Mouse (Mus musculus) brain, adult 2 months (tissue): ENCODE measurements at regions not wholly inside any gene's neighbourhood (a gene's known extent, or its start where the extent isn't known, plus 50 kb on each side); places are given as distances from the start of the nearest gene placed in this dataset.

Source experiments
- DNase-seq: peaks from one replicate; pipeline ENCODE4 v3.0.0; 2011; ENCODE audit warnings: low read depth, low spot score

DNA sequence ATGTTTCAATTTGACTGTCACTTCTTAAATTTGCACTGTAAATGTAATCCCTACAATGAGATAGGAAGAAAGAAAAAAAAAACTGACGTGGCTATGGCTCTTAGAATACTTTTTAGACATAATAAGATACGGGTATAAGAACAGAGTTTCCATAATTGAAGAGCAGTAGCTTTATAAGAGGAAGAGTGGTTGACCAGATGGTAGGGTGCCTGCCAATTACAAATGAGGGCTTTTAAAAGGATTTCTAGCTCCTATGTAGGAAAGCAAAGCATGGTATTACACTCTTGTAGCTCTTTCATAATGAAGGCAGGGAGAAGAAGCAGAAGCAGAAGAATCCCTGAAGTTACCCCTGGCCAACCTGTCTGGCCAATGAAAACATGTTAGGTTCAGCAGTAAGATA, 239.7 kb upstream of the Car10 start:
- DNase-seq: no peak

DNA sequence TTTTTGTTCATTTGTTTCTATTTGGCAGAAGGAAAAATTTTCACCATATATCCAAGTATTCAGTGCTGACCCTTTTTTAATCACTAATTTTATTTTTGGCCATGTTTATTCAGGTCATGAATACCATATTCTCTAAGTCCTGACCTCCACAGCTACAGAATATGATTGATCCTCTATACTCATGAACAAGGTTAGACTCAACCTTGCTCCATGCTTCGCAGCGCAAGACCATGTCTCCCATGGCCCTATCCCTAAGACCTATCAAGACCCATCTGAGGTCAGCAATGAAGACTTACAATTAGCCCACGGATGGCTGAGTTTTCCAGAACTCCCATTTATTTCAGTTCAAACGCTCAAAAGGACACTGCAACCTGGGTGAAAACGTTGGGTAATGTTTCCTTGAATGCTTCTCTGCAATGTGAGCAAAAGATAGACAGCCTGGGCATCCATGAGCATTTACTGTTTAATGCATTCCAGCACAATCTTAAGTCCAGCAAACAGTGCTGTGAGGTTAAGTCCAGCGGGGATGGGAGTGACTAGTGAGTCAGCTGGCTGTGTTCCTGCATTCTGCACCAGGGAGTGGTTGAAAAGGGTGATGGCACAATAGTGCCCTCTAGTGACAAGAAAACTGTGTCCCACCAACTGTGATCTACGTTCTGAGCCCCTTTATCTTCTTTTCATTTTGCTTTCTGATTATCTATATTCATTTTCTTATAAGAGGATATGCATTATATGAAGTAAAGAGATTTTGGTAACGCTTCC, 208.0 kb upstream of the Car10 start:
- peak; percentile 70 for DNase-seq

DNA sequence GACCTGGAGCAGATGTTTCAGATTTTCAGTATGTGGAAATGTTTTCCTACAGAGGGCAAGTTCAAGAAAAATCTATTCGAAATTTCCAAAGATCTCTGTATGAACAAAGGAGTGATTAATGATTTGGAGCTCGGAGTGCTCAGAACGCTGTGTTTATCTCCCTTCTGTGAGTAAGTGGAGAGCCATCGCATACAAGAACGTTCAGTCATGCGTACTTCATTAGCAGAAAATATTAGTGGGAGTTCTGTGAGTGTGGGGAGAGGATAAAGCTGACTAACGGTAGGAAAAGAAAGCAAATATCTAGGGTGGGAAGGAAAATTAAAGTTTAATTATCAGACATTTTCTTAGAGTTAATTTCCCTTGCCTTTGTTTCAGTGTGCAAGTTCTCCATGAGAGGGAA, 198.5 kb upstream of the Car10 start:
- peak; percentile 6 for DNase-seq
